Mouse (Mus musculus): Measurements from ENCODE around the gene Rgma. TPM values are rescaled to one million over a fixed set of nuclear protein-coding genes. Genes with fewer than 3 reads are reported as not detected.

Rgma gene
- polyA plus RNA-seq, 1 experiment: 5.5 TPM

DNA sequence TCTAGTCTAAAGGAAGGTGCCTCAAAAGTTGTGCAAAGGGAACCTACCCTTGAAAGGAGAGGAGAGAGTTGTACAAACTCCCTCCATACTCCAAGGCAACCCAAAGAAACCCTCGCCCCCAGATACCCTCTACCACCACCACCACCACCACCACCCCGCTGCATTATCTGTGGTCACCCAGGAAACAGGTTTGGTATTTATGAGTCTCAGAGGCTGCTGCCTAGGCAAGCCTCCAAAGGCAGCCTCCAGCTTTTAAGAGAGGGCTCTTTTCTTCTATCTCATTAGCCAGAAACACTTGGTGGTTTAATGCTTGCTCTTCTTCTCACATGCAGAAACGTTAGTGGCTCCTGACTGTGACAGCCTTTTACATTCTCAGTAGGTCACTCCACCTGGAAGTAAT is 31.5 kb upstream of the Rgma start:
- H3K4me1 ChIP-seq (ENCODE audit: control insufficient read depth, insufficient read depth, low read length): no peaks in the 10 kb centered on the region
- H3K27ac ChIP-seq (ENCODE audit: insufficient read depth, low read length): no peak overlapping the region
- H3K36me3 ChIP-seq (ENCODE audit: control insufficient read depth, insufficient read depth, low read length, poor library complexity, severe bottlenecking): no peaks in the 10 kb centered on the region
- no peaks in the 10 kb centered on the region for H3K9me3 ChIP-seq (replicated peaks; ENCODE audit: control insufficient read depth, insufficient read depth, low read length, poor library complexity, severe bottlenecking)
- TF ChIP-seq CTCF (IDR thresholded peaks at IDR 0.05; ENCODE audit: low read depth, low read length): no peak
- no peak for TF ChIP-seq EP300 (IDR thresholded peaks at IDR 0.05; ENCODE audit: insufficient read depth, low read depth, low read length)
- no peak for TF ChIP-seq POLR2A (IDR thresholded peaks at IDR 0.05; ENCODE audit: insufficient read depth, low read length)
- H3K9ac ChIP-seq (ENCODE audit: low read depth, poor library complexity, severe bottlenecking): no peak overlapping the region
- H3K27me3 ChIP-seq (ENCODE audit: control insufficient read depth, insufficient read depth, low read length, poor library complexity, severe bottlenecking): no peaks in the 10 kb centered on the region
- no peak overlapping the region for H3K4me3 ChIP-seq (ENCODE audit: low read depth, low read length)

DNA sequence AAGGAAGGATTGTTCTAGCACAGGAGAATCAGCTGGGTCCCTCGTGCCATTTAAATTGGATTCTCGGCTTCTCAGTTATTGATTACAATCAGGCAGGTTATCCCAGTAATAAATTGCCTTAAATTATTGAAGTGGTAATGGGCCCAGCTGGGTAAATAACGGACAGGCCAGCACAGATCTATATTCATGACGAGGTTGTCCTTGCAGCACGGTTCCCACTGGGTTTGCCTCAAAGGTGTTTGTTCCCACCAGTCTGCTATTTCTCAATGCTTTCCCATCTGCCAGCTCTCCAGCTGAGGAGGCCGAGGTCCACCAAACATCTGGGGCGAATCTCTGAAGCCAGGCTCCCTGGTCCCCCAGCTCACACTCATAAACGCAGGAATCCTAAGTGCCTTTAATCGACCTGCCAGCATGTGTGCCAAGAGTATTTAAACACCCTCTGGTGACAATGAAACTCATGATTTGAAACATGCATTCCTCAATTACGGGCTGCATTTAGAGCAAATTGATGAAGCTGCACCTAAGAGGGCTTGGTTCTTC is 26.7 kb upstream of the Rgma start:
- H3K9ac ChIP-seq (ENCODE audit: low read depth, poor library complexity, severe bottlenecking): no peak overlapping the region
- H3K4me1 ChIP-seq (ENCODE audit: control insufficient read depth, insufficient read depth, low read length): no peaks in the 10 kb centered on the region
- no peak overlapping the region for H3K27ac ChIP-seq (ENCODE audit: insufficient read depth, low read length)
- TF ChIP-seq CTCF (IDR thresholded peaks at IDR 0.05; ENCODE audit: low read depth, low read length): no peak
- TF ChIP-seq POLR2A (IDR thresholded peaks at IDR 0.05; ENCODE audit: insufficient read depth, low read length): no peak
- TF ChIP-seq EP300 (IDR thresholded peaks at IDR 0.05; ENCODE audit: insufficient read depth, low read depth, low read length): no peak
- no peak overlapping the region for H3K4me3 ChIP-seq (ENCODE audit: low read depth, low read length)
- no peaks in the 10 kb centered on the region for H3K27me3 ChIP-seq (ENCODE audit: control insufficient read depth, insufficient read depth, low read length, poor library complexity, severe bottlenecking)
- H3K9me3 ChIP-seq (replicated peaks; ENCODE audit: control insufficient read depth, insufficient read depth, low read length, poor library complexity, severe bottlenecking): no peaks in the 10 kb centered on the region
- H3K36me3 ChIP-seq (ENCODE audit: control insufficient read depth, insufficient read depth, low read length, poor library complexity, severe bottlenecking): no peaks in the 10 kb centered on the region

DNA sequence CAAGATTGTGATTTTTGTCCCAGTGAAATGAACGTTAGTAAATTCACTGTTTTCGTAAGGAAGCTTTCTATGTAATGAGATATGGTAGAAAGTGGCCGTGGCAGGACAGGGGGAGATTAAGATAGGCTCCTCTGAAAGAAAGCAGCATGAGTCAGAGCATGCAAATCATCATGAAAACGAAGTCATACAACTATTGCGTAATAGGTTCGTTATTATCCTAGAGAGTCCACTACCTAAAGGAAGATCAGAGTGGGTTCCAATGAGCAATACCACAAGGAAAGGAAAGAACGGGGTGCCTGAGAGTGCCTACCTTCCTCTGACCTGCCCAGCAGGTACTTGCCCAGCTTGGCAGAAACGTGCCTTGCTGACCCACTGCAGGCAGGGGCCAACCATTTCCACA is 26.2 kb upstream of the Rgma start:
- Histone ChIP-seq H3K4me1 (ENCODE audit: control insufficient read depth, insufficient read depth, low read length) (no peaks in the 10 kb centered on the region), H3K36me3 (ENCODE audit: control insufficient read depth, insufficient read depth, low read length, poor library complexity, severe bottlenecking) (no peaks in the 10 kb centered on the region), H3K9me3 (replicated peaks; ENCODE audit: control insufficient read depth, insufficient read depth, low read length, poor library complexity, severe bottlenecking) (no peaks in the 10 kb centered on the region), H3K4me3 (ENCODE audit: low read depth, low read length) (no peak overlapping the region), H3K27ac (ENCODE audit: insufficient read depth, low read length) (no peak overlapping the region), H3K9ac (ENCODE audit: low read depth, poor library complexity, severe bottlenecking) (no peak overlapping the region), H3K27me3 (ENCODE audit: control insufficient read depth, insufficient read depth, low read length, poor library complexity, severe bottlenecking) (no peaks in the 10 kb centered on the region)
- TF ChIP-seq POLR2A (IDR thresholded peaks at IDR 0.05; ENCODE audit: insufficient read depth, low read length) (no peak), EP300 (IDR thresholded peaks at IDR 0.05; ENCODE audit: insufficient read depth, low read depth, low read length) (no peak), CTCF (IDR thresholded peaks at IDR 0.05; ENCODE audit: low read depth, low read length) (no peak)

DNA sequence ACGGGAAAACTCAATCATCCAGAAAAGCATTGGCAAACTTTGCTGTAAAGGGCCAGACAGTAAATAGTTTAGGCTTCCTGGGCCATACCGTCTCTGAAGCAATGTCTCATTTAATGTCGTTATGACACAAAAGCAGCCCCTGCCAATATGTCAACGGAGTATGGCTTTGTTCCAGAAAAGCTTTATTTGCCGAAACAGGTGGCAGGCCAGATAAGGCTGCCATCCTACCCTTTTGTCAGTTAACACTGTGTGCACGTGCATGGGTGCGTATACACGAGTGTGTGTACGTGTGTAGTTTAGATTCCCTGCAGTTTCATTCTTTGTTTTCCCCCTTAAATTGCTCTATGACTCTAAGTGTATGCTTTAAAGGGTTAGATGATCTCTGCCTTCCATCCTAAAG is 20.1 kb upstream of the Rgma start:
- Histone ChIP-seq H3K4me3 (ENCODE audit: low read depth, low read length) (no peak overlapping the region), H3K27me3 (ENCODE audit: control insufficient read depth, insufficient read depth, low read length, poor library complexity, severe bottlenecking) (no peaks in the 10 kb centered on the region; the same call in 1 of the 2 replicates), H3K27ac (ENCODE audit: insufficient read depth, low read length) (no peak overlapping the region), H3K36me3 (ENCODE audit: control insufficient read depth, insufficient read depth, low read length, poor library complexity, severe bottlenecking) (no peaks in the 10 kb centered on the region), H3K9ac (ENCODE audit: low read depth, poor library complexity, severe bottlenecking) (no peak overlapping the region), H3K4me1 (ENCODE audit: control insufficient read depth, insufficient read depth, low read length) (no peaks in the 10 kb centered on the region), H3K9me3 (replicated peaks; ENCODE audit: control insufficient read depth, insufficient read depth, low read length, poor library complexity, severe bottlenecking) (no peaks in the 10 kb centered on the region)
- TF ChIP-seq EP300 (IDR thresholded peaks at IDR 0.05; ENCODE audit: insufficient read depth, low read depth, low read length): no peak

DNA sequence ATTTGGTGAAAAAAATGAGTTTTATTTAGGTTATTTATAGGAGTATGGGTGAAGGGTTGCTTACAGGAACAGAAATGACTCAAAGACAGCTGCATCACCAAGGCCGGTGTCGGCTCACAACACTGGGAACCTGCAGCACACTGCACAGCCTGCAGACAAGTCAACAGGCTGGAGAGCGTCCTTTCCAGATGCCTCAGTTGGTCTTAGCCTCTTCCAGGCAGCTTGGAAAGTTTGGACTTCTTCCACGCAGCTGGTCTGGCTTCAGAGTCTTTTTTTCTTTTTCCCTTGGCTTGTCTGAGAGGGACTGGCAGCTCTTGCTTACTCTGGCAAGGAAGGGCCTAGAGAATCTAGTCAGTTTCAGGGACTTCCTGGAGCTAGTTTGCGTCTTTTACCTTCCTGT is 18.4 kb upstream of the Rgma start:
- H3K9ac ChIP-seq (ENCODE audit: low read depth, poor library complexity, severe bottlenecking): no peak overlapping the region
- H3K9me3 ChIP-seq (replicated peaks; ENCODE audit: control insufficient read depth, insufficient read depth, low read length, poor library complexity, severe bottlenecking): no peaks in the 10 kb centered on the region
- H3K27ac ChIP-seq (ENCODE audit: insufficient read depth, low read length): no peak overlapping the region
- H3K4me1 ChIP-seq (ENCODE audit: control insufficient read depth, insufficient read depth, low read length): no peaks in the 10 kb centered on the region
- TF ChIP-seq EP300 (IDR thresholded peaks at IDR 0.05; ENCODE audit: insufficient read depth, low read depth, low read length) (no peak), POLR2A (IDR thresholded peaks at IDR 0.05; ENCODE audit: insufficient read depth, low read length) (no peak), CTCF (IDR thresholded peaks at IDR 0.05; ENCODE audit: low read depth, low read length) (no peak)
- no peak overlapping the region for H3K4me3 ChIP-seq (ENCODE audit: low read depth, low read length)
- no peaks in the 10 kb centered on the region; the same call in 1 of the 2 replicates for H3K27me3 ChIP-seq (ENCODE audit: control insufficient read depth, insufficient read depth, low read length, poor library complexity, severe bottlenecking)
- H3K36me3 ChIP-seq (ENCODE audit: control insufficient read depth, insufficient read depth, low read length, poor library complexity, severe bottlenecking): no peaks in the 10 kb centered on the region

DNA sequence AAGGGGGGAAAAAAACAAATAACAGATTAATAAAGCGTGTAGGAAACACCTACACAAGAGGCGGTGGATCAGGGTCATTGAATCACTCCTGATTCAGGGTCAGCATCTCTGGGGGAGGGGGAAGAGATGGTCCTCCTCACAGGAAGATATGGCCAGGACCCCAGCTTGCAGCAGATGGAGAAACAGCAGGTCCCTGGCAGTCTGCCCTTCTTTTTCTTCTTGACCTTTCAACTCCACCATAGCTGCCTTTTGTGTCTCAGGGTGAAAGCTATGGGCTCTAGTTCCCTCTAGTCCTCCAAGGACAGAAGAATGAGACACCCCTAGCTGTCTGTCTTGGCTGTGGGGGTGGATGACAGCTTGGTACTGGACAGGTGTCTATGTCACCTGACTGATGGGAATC is 17.7 kb upstream of the Rgma start:
- Histone ChIP-seq H3K4me3 (ENCODE audit: low read depth, low read length) (no peak overlapping the region), H3K27ac (ENCODE audit: insufficient read depth, low read length) (no peak overlapping the region)
- TF ChIP-seq POLR2A (IDR thresholded peaks at IDR 0.05; ENCODE audit: insufficient read depth, low read length): no peak
- TF ChIP-seq CTCF (IDR thresholded peaks at IDR 0.05; ENCODE audit: low read depth, low read length): no peak
- TF ChIP-seq EP300 (IDR thresholded peaks at IDR 0.05; ENCODE audit: insufficient read depth, low read depth, low read length): no peak

More for the DNA sequence above, 17.7 kb upstream of the Rgma start:
- H3K9me3 ChIP-seq (replicated peaks; ENCODE audit: control insufficient read depth, insufficient read depth, low read length, poor library complexity, severe bottlenecking): no peaks in the 10 kb centered on the region
- no peaks in the 10 kb centered on the region for H3K4me1 ChIP-seq (ENCODE audit: control insufficient read depth, insufficient read depth, low read length)
- H3K9ac ChIP-seq (ENCODE audit: low read depth, poor library complexity, severe bottlenecking): no peak overlapping the region
- H3K27me3 ChIP-seq (ENCODE audit: control insufficient read depth, insufficient read depth, low read length, poor library complexity, severe bottlenecking): no peaks in the 10 kb centered on the region; the same call in 1 of the 2 replicates
- no peaks in the 10 kb centered on the region for H3K36me3 ChIP-seq (ENCODE audit: control insufficient read depth, insufficient read depth, low read length, poor library complexity, severe bottlenecking)
